Mouse (Mus musculus): ENCODE measurements at regions not wholly inside any gene's neighbourhood (a gene's known extent, or its start where the extent isn't known, plus 50 kb on each side); places are given as distances from the start of the nearest gene placed in this dataset.

GRCm38 (mm10) chr13:37468304-37469178 is 123.5 kb downstream of the Ly86 start:
- WGBS = 91% methylated on average over 17 of the region's 17 CpGs
- H3K4me1 ChIP-seq (replicated peaks; ENCODE audit: control insufficient read depth, insufficient read depth, low read length) = peaks cover 11% of the 10 kb centered on the region
- no peaks in the 10 kb centered on the region for H3K36me3 ChIP-seq (ENCODE audit: control insufficient read depth, insufficient read depth, low read length)
- no peak overlapping the region for H3K27ac ChIP-seq (ENCODE audit: control insufficient read depth, insufficient read depth, low read length)
- no peak overlapping the region for H3K4me3 ChIP-seq (ENCODE audit: control insufficient read depth, insufficient read depth, low read length)
- H3K27me3 ChIP-seq (ENCODE audit: control insufficient read depth, insufficient read depth, low read length) = no peaks in the 10 kb centered on the region
- DNase-seq = no peak
- TF ChIP-seq POLR2A (IDR thresholded peaks at IDR 0.05; ENCODE audit: control insufficient read depth, extremely low read depth, insufficient read depth, low read length, poor library complexity) (no peak), CTCF (IDR thresholded peaks at IDR 0.05; ENCODE audit: borderline replicate concordance, control insufficient read depth, extremely low read depth, insufficient read depth, low read length, poor library complexity) (no peak)

DNA sequence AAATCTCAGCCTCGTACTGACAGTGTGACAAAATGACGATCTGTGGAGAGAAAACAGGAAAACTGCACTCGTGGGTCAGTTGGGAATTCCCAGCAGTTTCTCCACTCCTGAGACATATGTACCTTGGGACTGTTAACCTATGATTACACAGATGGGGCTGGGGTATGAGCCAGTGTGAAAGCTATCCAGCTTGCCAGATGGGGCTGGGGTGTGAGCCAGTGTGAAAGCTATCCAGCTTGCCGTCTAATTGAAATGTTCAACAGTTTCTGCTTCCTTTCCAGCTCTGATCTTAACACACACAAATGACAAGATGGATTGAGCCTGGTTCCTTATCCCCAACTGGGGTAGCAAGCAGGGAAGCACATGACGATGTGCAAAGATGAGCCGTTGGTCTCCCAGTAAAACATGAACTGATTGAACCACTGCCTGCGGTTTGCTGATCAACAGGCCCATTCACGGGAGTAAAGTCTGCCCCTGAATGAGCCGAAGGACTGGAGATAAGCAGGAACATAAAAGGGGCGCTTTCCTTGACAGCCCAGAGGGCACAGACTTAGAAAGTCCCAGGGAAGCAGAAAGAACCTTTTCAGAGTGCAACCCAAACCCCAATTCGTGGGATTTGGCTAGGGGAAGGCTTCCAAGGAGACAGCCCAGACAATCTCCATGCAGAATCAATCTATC is 125.4 kb downstream of the Ly86 start:
- 86% methylated on average over 11 of the region's 11 CpGs for WGBS
- TF ChIP-seq CTCF (IDR thresholded peaks at IDR 0.05; ENCODE audit: borderline replicate concordance, control insufficient read depth, extremely low read depth, insufficient read depth, low read length, poor library complexity) (no peak), POLR2A (IDR thresholded peaks at IDR 0.05; ENCODE audit: control insufficient read depth, extremely low read depth, insufficient read depth, low read length, poor library complexity) (no peak)
- peaks cover 11% of the 10 kb centered on the region for H3K4me1 ChIP-seq (replicated peaks; ENCODE audit: control insufficient read depth, insufficient read depth, low read length)
- no peak for DNase-seq
- H3K27me3 ChIP-seq (ENCODE audit: control insufficient read depth, insufficient read depth, low read length) = no peaks in the 10 kb centered on the region
- no peaks in the 10 kb centered on the region for H3K36me3 ChIP-seq (ENCODE audit: control insufficient read depth, insufficient read depth, low read length)
- no peak overlapping the region for H3K27ac ChIP-seq (ENCODE audit: control insufficient read depth, insufficient read depth, low read length)
- H3K4me3 ChIP-seq (ENCODE audit: control insufficient read depth, insufficient read depth, low read length) = no peak overlapping the region

DNA sequence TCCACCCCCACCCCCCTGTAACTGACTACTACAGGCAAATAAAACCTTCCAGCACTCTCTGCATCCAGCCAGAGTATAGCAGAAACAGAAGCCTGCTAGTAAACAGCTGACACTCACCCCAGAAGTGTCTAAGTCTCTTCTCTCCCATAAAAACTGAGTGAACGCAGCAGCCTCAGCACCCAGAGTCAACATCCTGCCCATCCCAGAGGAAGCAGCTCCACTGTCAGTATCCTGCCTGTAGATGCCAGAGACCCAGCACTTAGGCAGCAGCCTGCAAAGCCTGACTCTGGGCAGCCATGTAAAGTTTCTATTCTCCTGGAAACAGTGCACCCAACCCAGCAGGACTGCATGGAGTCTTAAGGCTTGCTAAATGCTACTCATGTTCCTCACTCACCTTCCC is 128.4 kb downstream of the Ly86 start:
- no peak overlapping the region for H3K27ac ChIP-seq (ENCODE audit: control insufficient read depth, insufficient read depth, low read length)
- H3K27me3 ChIP-seq (ENCODE audit: control insufficient read depth, insufficient read depth, low read length) = no peaks in the 10 kb centered on the region
- no peak for DNase-seq
- no peak overlapping the region for H3K4me3 ChIP-seq (ENCODE audit: control insufficient read depth, insufficient read depth, low read length)
- no peaks in the 10 kb centered on the region for H3K36me3 ChIP-seq (ENCODE audit: control insufficient read depth, insufficient read depth, low read length)
- WGBS = 94% methylated on average over 1 of the region's 1 CpGs
- peaks cover 20% of the 10 kb centered on the region for H3K4me1 ChIP-seq (replicated peaks; ENCODE audit: control insufficient read depth, insufficient read depth, low read length)
- no peak for TF ChIP-seq POLR2A (IDR thresholded peaks at IDR 0.05; ENCODE audit: control insufficient read depth, extremely low read depth, insufficient read depth, low read length, poor library complexity)
- TF ChIP-seq CTCF (IDR thresholded peaks at IDR 0.05; ENCODE audit: borderline replicate concordance, control insufficient read depth, extremely low read depth, insufficient read depth, low read length, poor library complexity) = no peak

DNA sequence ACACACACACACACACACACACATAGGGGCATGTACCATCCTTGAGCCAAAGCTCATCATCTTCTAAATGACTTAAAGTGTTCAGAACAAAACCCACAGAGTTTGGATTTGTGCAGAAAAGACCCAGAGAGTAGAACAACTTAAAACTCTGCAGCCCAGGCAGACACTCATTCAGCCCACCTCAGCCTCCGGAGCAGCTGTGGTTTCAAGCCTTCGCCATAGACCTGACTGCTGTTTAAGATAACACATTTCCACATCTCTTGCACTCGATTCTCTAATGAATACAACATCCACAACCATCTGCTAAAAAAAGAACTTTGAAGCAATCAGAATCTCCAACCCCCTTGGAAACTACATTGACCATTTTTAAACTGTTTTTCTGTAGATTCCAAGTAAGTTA is 130.8 kb downstream of the Ly86 start:
- Histone ChIP-seq H3K4me3 (ENCODE audit: control insufficient read depth, insufficient read depth, low read length) (no peak overlapping the region), H3K27me3 (ENCODE audit: control insufficient read depth, insufficient read depth, low read length) (no peaks in the 10 kb centered on the region), H3K36me3 (ENCODE audit: control insufficient read depth, insufficient read depth, low read length) (no peaks in the 10 kb centered on the region), H3K4me1 (replicated peaks; ENCODE audit: control insufficient read depth, insufficient read depth, low read length) (peaks cover 20% of the 10 kb centered on the region), H3K27ac (ENCODE audit: control insufficient read depth, insufficient read depth, low read length) (no peak overlapping the region)
- TF ChIP-seq CTCF (IDR thresholded peaks at IDR 0.05; ENCODE audit: borderline replicate concordance, control insufficient read depth, extremely low read depth, insufficient read depth, low read length, poor library complexity) (no peak), POLR2A (IDR thresholded peaks at IDR 0.05; ENCODE audit: control insufficient read depth, extremely low read depth, insufficient read depth, low read length, poor library complexity) (no peak)
- 11% methylated on average over 3 of the region's 3 CpGs for WGBS
- no peak for DNase-seq

GRCm38 (mm10) chr13:37476256-37477053 is 131.4 kb downstream of the Ly86 start:
- Histone ChIP-seq H3K4me1 (replicated peaks; ENCODE audit: control insufficient read depth, insufficient read depth, low read length) (peaks cover 20% of the 10 kb centered on the region), H3K27ac (ENCODE audit: control insufficient read depth, insufficient read depth, low read length) (no peak overlapping the region), H3K4me3 (ENCODE audit: control insufficient read depth, insufficient read depth, low read length) (no peak overlapping the region), H3K36me3 (ENCODE audit: control insufficient read depth, insufficient read depth, low read length) (no peaks in the 10 kb centered on the region), H3K27me3 (ENCODE audit: control insufficient read depth, insufficient read depth, low read length) (no peaks in the 10 kb centered on the region)
- DNase-seq = no peak
- TF ChIP-seq POLR2A (IDR thresholded peaks at IDR 0.05; ENCODE audit: control insufficient read depth, extremely low read depth, insufficient read depth, low read length, poor library complexity) (no peak), CTCF (IDR thresholded peaks at IDR 0.05; ENCODE audit: borderline replicate concordance, control insufficient read depth, extremely low read depth, insufficient read depth, low read length, poor library complexity) (no peak)
- 20% methylated on average over 13 of the region's 13 CpGs for WGBS

GRCm38 (mm10) chr13:37477342-37477741 is 132.3 kb downstream of the Ly86 start:
- WGBS = 55% methylated on average over 6 of the region's 6 CpGs
- peaks cover 19% of the 10 kb centered on the region for H3K4me1 ChIP-seq (replicated peaks; ENCODE audit: control insufficient read depth, insufficient read depth, low read length)
- H3K27ac ChIP-seq (ENCODE audit: control insufficient read depth, insufficient read depth, low read length) = no peak overlapping the region
- no peak for DNase-seq
- no peak for TF ChIP-seq CTCF (IDR thresholded peaks at IDR 0.05; ENCODE audit: borderline replicate concordance, control insufficient read depth, extremely low read depth, insufficient read depth, low read length, poor library complexity)
- no peak for TF ChIP-seq POLR2A (IDR thresholded peaks at IDR 0.05; ENCODE audit: control insufficient read depth, extremely low read depth, insufficient read depth, low read length, poor library complexity)
- H3K4me3 ChIP-seq (ENCODE audit: control insufficient read depth, insufficient read depth, low read length) = no peak overlapping the region
- H3K27me3 ChIP-seq (ENCODE audit: control insufficient read depth, insufficient read depth, low read length) = no peaks in the 10 kb centered on the region
- H3K36me3 ChIP-seq (ENCODE audit: control insufficient read depth, insufficient read depth, low read length) = no peaks in the 10 kb centered on the region
